In genomic region chr3:84479293-84480005, GRCm38 (mm10) we compare ENCODE assay signal across 8 mouse cellular contexts. TPM values are rescaled to one million over a fixed set of nuclear protein-coding genes. Genes with fewer than 3 reads are reported as not detected.
DNase-seq lines count a peak whose midpoint lies in the region; ATAC-seq and TF ChIP-seq lines count a peak whose summit lies in the region.

No protein-coding gene starts in this region.

- no peaks in the 10 kb centered on the region for H3K27me3 ChIP-seq in Patski
- H3K27me3 ChIP-seq in forebrain, embryonic 13.5 days: peaks cover 52% of the 10 kb centered on the region
- peaks cover 92% of the 10 kb centered on the region for H3K27me3 ChIP-seq in megakaryocyte, embryonic 14.5 days (replicated peaks)

- H3K4me1 ChIP-seq in forebrain, embryonic 13.5 days: peaks cover 30% of the 10 kb centered on the region
- peaks cover 24% of the 10 kb centered on the region for H3K4me1 ChIP-seq in megakaryocyte, embryonic 14.5 days

- no peak for DNase-seq in Patski (ENCODE audit: low read depth, low spot score)
- DNase-seq in cerebellum, adult 11 months: peak; percentile 24
- DNase-seq in left cerebral cortex, postnatal 25 days (ENCODE audit: low spot score in 2 of 2): peak; percentile 32 to 41
- DNase-seq in right cerebral cortex, postnatal 25 days: peak; percentile 56

- peak overlapping the region; percentile 72 for H3K4me3 ChIP-seq in forebrain, embryonic 13.5 days
- peak overlapping the region; percentile 92 for H3K4me3 ChIP-seq in megakaryocyte, embryonic 14.5 days (replicated peaks)

- H3K27ac ChIP-seq in forebrain, embryonic 13.5 days: no peak overlapping the region

- peak overlapping the region; percentile 75 for H3K9ac ChIP-seq in forebrain, embryonic 13.5 days

- no peaks in the 10 kb centered on the region for H3K9me3 ChIP-seq in forebrain, embryonic 13.5 days (replicated peaks)
- peaks cover 3% of the 10 kb centered on the region; the same call in 1 of the 2 replicates for H3K9me3 ChIP-seq in megakaryocyte, embryonic 14.5 days

- under 1% methylated on average over 61 of the region's 61 CpGs for WGBS in forebrain, embryonic 13.5 days

- CTCF ChIA-PET in Patski (lab: Charles Lee): interaction anchor here (0.6 to 3.6 kb wide), 13 partner anchors 11 to 165 kb away, joined by 3 to 26 read pairs (median 4); no protein-coding TSS in a partner anchor

- POLR2A ChIA-PET in Patski (lab: Charles Lee): interaction anchor here (0.6 to 2.3 kb wide), 10 partner anchors 17 to 300 kb away, joined by 3 to 7 read pairs (median 3); no protein-coding TSS in a partner anchor

- no peak for TF ChIP-seq CTCF in Patski (IDR thresholded peaks at IDR 0.05)

- H3K4me2 ChIP-seq in forebrain, embryonic 13.5 days: peak overlapping the region; percentile 100

- peak; percentile 11 for ATAC-seq in Patski
- ATAC-seq in forebrain, embryonic 13.5 days: peak; percentile 66
- ATAC-seq in hematopoietic stem cell, adult 5-6 weeks (replicated peaks in 1 of 2; ENCODE audit: insufficient read depth in 1 of 2, low FRiP score in 2 of 2, low TSS enrichment in 1 of 2, low read depth in 1 of 2, poor library complexity in 2 of 2, severe bottlenecking in 2 of 2): peak; percentile 13 to 19; a peak in 2 of 4 replicates
- ATAC-seq in monocyte, adult 5-6 weeks (replicated peaks; ENCODE audit: insufficient number of reproducible peaks, low FRiP score, low TSS enrichment, poor library complexity, severe bottlenecking): no peak

- intact Hi-C loops in left cerebral cortex, postnatal 25 days (cut with DNase I): loop anchor here (5.0 kb wide), 2 partner anchors 42 to 127 kb away; no protein-coding TSS in a partner anchor

- no peaks in the 10 kb centered on the region for H3K36me3 ChIP-seq in forebrain, embryonic 13.5 days (ENCODE audit: poor library complexity, severe bottlenecking)
- no peaks in the 10 kb centered on the region for H3K36me3 ChIP-seq in megakaryocyte, embryonic 14.5 days (replicated peaks; ENCODE audit: low read length)

- in situ Hi-C loops in Patski (cut with MboI; ENCODE audit: low pct_unique_long_range_greater_than_20kb): loop anchor here (5.0 to 10.0 kb wide), 2 partner anchors 135 to 162 kb away; no protein-coding TSS in a partner anchor

RNA-seq across cellular contexts. Expression of gene Fhdc1, which starts 0.8 kb away (rescaled TPM):
- 16.3 TPM for polyA plus RNA-seq in Patski (2021)
- polyA plus RNA-seq in forebrain, embryonic 13.5 days (2015; fragmentation: Nextera tagmentation; extraction: Ambion mirVana): 1.3 and 1.8 TPM in 2 replicates
- total RNA-seq in hematopoietic stem cell, adult 5-6 weeks (2017): 3.1 and 4.1 TPM in 2 replicates
- total RNA-seq in left cerebral cortex, postnatal 25 days (2021): 1 to 10 TPM; 3.7 to 4.0 TPM
- 0.92 and 1.6 TPM in 2 replicates for polyA plus RNA-seq in megakaryocyte, embryonic 14.5 days (2012; ENCODE audit: insufficient read depth, low replicate concordance)
- 0.38 to 7.3 TPM (median 0.53 TPM) in 3 replicates for total RNA-seq in monocyte, adult 5-6 weeks (2017)
